Mouse (Mus musculus): ENCODE results near the gene Ushbp1.

The Ushbp1 gene

DNA sequence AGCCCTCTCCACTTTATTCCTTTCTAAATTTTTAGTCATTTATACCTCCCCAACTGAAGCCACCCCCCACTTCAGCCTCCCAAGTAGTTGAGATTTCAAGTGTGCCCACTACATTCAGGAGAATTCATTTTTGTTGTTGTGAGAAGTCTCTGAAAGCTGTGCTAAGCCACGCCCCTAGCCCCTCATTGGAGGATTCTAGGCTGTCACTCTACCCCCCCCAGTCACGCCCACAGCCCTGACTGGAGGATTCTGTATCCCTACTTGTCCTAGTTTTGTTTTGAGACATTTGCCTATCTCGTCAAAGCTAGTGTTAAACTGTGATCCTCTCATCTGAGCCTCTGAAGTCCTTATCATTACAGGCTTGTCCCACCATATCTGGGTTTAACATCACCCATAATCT lies 2.7 kb downstream of the Ushbp1 start:
- DNase-seq (ENCODE audit: low read depth) = no peak

GRCm38 (mm10) chr8:71392391-71392790 lies 3.2 kb downstream of the Ushbp1 start:
- DNase-seq (ENCODE audit: low read depth) = no peak

DNA sequence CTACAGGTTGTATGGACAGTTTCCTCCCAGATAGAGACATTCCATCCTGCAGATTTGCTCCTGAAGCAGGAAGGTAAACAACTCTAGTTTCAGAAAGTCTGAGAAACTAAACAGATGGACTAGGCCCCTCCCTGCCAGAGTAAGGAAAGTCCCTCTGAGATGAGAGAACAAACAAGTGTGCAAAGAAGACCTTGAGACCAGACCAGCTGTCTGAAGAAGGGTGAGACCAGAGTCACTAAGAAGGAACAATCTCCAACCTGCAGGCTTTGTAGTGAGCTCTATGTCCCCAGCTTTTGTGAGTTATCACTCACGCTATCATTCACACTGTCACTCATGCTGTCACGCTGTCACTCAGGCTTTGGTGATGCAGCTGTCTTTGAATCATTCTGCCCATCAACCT lies 3.9 kb downstream of the Ushbp1 start:
- DNase-seq (ENCODE audit: low read depth) = no peak

- no peak for DNase-seq (ENCODE audit: low read depth)
Measured at GRCm38 (mm10) chr8:71388267-71388666, 7.3 kb downstream of the Ushbp1 start.

DNA sequence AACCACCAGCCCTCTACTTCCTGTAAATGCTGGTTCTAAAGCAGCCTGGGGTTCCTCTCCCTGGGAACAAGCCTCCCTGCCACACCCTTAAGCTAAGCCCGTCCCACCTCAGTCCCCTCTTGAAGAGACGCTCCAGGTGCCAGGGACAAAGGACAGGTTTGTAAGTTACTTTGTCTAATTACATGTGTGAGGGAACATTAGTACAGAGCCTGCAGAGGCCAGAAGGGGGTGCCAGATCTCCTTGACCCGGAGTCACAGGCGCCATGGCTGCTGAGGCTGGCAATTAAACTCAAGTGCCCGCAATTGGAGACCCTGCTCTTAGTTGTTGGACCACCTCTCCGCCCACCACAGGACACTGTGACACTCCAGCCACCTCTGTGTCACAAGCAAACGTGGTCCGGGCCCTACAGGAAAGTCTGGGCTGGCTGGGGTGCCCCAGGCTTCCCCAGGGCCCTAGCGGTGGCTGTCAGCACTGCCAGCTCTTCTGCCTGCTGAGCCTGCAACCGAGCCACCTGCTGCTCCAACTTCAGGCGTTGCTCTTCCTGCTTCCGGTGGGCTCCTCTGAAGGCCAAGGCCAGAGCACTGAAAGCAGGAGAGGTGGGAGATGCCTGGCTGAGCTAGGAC lies 10.3 kb downstream of the Ushbp1 start:
- no peak for DNase-seq (ENCODE audit: low read depth)

GRCm38 (mm10) chr8:71383860-71384259 lies 11.7 kb downstream of the Ushbp1 start:
- DNase-seq (ENCODE audit: low read depth) = no peak

DNA sequence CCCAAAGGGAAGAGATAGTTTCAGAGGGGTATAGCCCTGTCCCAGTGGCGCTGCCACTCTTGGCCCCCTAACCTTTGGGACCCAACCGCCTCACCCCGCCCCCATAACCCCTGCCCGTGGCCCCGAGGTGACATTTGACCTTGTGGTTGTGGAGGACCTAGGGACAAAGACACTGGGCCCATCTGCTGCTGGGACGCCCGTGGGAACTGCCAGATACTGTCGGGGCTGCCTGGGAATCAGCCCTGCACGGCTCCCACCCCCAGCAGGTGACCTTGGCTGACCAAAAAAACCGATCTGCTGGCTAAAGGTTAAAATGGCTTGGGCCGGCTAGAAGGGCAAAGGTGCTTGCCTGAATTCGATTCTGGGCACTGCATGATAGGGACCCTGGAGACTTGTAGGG lies 12.2 kb downstream of the Ushbp1 start:
- DNase-seq (ENCODE audit: low read depth) = no peak

DNA sequence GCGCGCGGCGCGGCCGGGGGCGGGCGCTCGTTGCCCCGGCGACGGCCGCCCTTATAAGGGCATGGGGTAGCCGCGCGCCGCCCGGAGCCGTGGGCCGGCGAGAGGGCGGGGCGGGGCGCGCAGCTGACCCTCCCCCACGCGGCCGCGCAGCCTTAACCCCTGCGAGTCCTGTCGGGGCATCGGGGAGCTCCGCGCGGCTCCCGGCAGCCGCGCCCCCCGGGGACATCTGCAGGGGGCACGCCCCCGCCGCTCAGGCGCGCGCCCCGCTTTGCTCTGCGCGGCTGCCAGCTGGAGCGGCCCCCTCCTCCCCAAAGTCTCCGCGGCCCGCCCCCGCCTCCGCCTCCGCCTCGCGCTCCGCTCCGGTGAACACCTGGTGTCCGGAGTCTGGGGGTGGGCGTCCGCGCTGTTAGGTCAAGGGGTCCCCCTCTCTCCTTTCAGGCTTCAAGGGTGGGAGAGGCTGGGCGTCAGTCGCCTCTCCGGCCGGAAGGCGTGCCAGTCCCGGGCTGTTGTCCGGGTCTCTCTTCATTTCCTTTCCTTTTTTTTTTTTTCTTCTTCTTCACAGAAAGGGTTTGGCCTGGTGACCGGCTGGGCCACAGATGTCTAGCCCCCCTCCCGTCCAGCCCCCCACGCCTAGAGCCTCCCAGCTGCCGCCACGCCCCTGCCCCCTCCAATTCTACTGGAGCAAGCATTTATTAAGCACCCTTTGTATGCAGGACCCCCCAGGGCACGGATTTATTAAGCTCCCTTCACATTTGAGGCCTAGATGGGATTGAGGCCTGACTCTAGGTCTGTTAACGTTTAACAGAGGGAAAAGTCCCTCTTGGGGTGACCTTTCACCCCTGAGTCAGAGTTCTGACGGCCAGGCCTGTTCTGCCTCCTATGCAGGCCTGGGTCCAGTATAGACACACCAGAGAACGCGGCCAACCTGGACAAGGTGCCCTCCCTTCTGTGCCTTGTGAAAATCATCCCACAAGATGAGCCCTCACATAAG lies 13.3 kb downstream of the Ushbp1 start:
- DNase-seq (ENCODE audit: low read depth) = no peak

DNA sequence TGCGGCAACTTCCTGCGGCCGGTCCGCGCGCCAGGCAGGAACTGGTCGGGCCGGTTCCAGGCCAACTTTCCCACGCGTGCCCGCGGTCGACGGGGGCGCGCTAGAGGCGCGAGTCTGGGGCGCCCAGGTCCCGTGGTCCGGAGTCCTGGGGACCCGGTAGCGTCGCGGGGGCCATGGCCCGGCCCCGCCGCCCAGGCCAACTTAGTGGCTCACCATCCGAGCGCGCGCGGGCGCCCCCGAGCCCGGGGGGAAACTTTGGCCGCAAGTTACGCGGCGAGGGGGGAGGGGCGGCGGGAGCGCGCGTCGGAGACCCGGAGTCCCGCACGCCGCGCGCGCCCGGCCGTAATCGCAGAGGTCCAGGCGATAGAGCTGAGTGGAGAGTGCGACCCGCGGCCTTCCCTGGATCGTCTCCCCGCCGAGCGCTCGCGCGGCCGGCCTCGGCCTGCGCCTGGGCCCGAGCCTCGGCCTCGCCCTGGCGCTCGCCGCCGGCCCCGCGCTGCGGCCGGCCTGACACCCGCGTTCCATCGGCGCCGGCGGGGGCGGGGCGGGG lies 14.1 kb downstream of the Ushbp1 start, which contains the start of gene Nr2f6:
Gene Nr2f6 (minus strand): TSS at position 540 of the 550 bp plus-strand sequence.
- no peak for DNase-seq (ENCODE audit: low read depth)

- no peak for DNase-seq (ENCODE audit: low read depth)
Measured at GRCm38 (mm10) chr8:71380178-71381171, 15.1 kb downstream of the Ushbp1 start.

DNA sequence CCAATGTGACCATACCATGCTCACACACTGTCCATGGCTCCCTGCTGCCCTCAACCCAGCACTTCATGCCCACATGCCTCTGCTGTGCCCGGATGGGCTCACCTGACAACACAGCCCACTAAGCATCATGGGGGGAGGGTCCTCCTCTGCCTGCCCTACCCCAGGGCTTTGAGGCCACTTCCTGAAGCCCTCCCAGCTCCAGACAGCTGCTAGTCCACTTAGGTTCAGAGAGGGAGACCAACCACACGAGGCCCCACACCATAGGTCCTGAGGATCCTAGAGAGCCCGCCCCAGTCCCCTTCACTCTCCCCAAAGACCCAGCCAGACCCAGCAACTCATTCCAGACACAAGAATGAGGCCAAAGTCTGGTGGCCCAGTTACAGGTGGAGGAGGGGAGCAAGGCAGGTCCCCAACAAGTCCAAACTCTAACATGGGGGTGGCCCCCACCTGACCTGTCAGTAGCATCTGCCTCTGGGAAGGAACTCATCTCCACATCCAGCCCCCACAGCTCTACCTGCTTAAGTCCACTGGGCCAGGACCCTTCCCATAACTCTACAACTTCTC lies 16.0 kb downstream of the Ushbp1 start:
- DNase-seq (ENCODE audit: low read depth) = no peak

DNA sequence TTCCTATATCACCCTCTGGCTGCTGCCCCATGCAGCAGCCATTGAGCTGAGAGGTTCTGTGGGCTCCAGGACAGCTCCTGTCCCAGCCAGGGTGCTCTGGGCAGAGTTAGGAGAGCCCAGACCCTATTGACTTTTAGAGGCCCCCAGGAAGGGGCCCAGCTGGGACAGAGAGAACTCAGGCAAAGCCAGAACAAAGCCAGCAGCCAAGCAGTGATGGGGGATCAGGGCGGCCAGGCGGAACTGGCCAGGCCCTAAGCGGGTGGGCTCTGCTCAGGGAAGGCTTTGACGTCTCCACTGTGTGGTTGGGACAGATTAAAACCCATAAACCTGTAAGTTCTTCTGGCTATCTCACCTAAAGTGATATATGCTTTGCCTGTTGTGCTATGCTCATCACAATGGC lies 16.6 kb downstream of the Ushbp1 start:
- no peak for DNase-seq (ENCODE audit: low read depth)

GRCm38 (mm10) chr8:71376423-71377030 lies 19.1 kb downstream of the Ushbp1 start:
- no peak for DNase-seq (ENCODE audit: low read depth)

DNA sequence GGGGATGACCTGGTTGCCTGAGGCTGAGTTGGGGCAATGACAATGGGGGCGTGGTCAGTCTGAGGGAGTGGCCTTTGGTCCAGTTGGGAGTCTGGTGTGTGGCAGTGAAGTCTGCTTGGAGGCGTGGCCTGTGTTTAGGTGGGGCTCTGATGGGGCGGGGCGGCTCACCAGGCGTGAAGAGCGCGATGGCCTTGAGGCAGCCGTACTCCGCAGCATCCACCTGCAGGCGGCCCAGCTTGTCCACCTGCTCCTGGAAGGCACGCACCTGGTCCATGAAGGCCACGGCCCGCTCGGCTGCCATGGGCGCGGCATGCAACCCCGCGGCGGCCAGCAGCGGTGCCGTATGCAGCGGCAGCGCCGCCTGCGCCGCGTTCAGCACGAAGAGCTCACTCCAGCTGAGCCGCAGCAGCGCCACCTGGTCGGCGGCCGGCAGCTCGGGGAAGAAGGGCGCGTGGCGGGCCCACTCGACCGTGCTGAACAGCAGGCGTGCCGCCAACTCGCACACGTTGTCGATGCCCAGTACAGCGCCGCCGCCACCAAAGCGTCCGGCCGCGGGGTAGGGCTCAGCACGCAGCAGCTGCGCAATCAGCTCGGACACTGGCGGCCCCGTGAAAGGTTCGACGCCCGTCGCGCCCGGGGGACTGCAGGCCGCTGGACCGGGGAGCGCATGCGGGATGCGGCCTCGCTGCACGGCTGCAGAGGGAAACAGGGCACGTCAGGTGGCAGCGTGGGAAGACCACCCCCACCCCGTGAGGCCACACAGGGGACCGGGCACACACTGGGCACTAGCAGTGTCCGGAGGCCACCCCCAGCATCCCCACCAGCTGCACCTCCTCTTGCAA lies 19.8 kb downstream of the Ushbp1 start:
- no peak for DNase-seq (ENCODE audit: low read depth)

GRCm38 (mm10) chr8:71374616-71375206 lies 20.9 kb downstream of the Ushbp1 start:
- DNase-seq (ENCODE audit: low read depth) = no peak

GRCm38 (mm10) chr8:71373000-71373399 lies 22.6 kb downstream of the Ushbp1 start:
- DNase-seq (ENCODE audit: low read depth) = no peak

GRCm38 (mm10) chr8:71372427-71372826 lies 23.2 kb downstream of the Ushbp1 start:
- no peak for DNase-seq (ENCODE audit: low read depth)

DNA sequence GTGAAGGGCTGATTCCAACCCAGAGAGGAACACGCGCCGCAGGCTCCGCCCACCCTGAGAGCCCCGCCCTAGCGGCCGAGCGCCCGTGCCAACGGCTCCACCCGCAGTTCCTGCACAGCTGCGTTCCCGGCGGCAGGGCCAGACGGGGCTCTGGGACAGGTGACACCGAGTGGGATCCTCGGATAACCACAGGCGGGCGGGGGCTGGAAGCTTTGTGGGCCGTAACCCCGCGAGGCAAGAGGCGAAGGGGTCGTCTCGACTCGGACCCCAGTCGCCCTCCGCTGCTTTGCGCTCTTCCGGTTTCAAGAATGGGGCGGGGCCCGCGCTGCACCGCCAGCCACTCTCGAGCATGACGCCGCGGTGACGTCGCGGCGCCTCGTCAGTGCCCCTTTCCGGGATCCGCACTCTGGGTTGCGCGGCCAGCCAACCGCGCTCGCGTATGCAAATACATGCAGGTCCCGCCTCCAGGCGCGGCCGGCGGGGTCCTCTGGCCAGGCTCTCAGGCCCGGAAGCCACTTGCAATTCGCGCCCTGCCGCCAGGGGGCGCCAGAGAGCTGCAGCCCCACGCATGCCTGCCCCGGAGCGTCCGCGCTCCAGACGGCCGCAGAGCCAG lies 24.3 kb downstream of the Ushbp1 start, which contains the start of gene Ocel1:
Gene Ocel1 (plus strand): TSS at position 63 of the 613 bp plus-strand sequence.
- DNase-seq (ENCODE audit: low read depth) = peak; percentile 92

GRCm38 (mm10) chr8:71370711-71371235 lies 24.8 kb downstream of the Ushbp1 start:
- DNase-seq (ENCODE audit: low read depth) = no peak
